Mouse (Mus musculus): Measurements from ENCODE around the gene Galnt6.

The Galnt6 gene

GRCm38 (mm10) chr15:100660306-100660705, 68.9 kb downstream of the Galnt6 start:
- peak; percentile 38 for DNase-seq (ENCODE audit: inconsistent ontology term)

GRCm38 (mm10) chr15:100655201-100655600, 74.0 kb downstream of the Galnt6 start:
- DNase-seq (ENCODE audit: inconsistent ontology term) = no peak

GRCm38 (mm10) chr15:100654271-100654670, 74.9 kb downstream of the Galnt6 start:
- no peak for DNase-seq (ENCODE audit: inconsistent ontology term)

- DNase-seq (ENCODE audit: inconsistent ontology term) = no peak
These were observed 77.6 kb downstream of the Galnt6 start for GRCm38 (mm10) chr15:100651610-100652009.

GRCm38 (mm10) chr15:100650111-100650510, 79.1 kb downstream of the Galnt6 start:
- DNase-seq (ENCODE audit: inconsistent ontology term) = no peak

- DNase-seq (ENCODE audit: inconsistent ontology term) = no peak
These were observed 83.0 kb downstream of the Galnt6 start for GRCm38 (mm10) chr15:100646161-100646560.

GRCm38 (mm10) chr15:100642451-100642850, 86.7 kb downstream of the Galnt6 start:
- DNase-seq (ENCODE audit: inconsistent ontology term) = no peak
